Mouse (Mus musculus) testis, postnatal 14 days (tissue): Measurements from ENCODE around the gene Gli2.

Experiments used
- DNase-seq: peaks from one replicate; pipeline ENCODE4 v3.0.0; 2021; ENCODE audit warnings: low spot score

Gene Gli2

DNA sequence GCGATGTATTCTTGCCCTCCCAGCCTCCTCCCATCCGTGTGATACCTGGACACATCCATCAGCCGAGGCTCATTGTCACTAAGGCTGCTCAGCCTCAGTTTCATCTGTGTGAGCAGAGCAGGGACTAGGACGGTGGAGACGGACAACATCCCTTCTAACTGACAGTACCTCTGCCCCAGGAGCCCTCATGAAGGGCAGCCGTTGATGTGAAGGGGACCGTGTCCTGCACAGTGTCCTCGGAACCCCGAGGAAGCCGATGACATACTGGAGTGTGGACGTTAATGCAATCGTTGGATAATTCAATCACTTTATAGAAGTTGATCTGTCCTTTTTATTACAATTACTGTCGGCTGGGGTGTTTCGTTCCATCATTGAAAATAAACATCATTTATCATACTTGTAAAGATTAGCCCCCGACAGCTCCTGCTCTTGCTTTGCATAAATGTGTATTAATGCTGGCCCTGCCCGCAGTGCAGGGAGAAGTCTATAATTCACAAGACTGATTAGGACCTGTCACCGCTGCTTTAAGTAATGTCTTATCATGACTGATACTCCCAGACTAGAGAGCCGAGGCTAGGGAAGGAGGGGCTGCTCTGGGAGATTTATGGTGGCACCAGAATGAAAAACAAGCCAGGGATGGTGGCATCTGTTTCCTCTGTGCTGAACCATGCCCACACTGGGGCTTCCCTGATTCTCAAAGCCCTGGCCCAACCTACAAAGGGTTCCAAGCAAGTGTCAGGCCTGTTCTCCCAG, 257.8 kb downstream of the Gli2 start:
- no peak for DNase-seq

DNA sequence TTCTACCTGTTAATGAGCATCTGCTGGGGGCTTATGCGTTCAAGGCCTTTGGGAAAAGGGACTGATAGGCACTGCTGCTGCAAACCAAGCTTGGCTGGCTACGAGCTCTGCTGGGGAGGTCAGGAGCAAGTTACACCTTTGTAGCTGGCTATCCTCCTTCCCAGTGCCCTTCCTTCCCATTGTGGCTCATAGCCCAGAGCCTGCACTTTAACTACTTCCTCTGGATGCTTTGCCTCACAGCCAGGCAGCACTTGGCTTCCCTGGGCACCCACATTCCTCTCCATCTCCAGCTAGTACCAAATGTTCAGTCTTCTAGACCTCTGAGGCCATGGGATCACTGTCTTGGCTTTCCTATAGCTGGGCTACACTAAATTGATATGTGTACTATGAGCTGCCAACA, 263.5 kb downstream of the Gli2 start:
- no peak for DNase-seq

DNA sequence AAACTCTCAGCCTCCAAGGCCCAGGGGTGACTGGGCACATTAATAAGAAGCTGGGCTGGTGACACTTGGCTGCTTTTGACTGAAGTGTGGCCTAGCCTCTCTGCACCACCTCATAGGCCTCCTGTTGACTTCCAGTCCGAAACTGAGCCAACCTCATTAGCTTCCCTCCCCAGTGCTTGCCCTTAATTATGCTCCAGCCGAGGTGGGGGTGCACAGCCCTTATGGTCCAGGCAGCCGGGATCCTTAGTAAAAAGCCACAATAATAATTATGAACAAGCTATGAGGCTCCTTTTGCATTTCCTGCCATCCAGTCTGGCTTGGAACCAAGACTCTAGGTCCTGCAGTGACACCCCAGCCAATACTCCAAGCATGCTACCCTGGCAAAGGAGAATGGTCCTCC, 264.0 kb downstream of the Gli2 start:
- DNase-seq = no peak

DNA sequence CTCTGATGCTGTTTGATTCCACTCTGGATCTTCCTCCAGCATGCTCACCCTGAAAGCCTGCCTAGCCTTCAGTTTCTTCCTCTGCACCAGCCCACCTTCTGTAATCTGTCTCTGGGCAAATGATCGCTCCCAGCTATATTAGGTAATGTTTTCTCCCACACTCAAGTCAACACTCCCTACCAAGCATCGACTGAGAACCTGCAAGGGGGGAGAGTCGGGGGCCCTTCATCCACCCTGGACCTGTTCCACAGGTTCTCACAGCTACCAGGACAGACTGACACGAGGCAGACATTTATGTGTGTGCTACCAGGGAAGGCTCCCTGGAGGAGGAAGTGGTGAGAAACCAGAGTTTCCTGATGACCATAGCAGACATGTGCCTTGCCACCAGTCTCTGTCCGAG, 264.6 kb downstream of the Gli2 start:
- no peak for DNase-seq

DNA sequence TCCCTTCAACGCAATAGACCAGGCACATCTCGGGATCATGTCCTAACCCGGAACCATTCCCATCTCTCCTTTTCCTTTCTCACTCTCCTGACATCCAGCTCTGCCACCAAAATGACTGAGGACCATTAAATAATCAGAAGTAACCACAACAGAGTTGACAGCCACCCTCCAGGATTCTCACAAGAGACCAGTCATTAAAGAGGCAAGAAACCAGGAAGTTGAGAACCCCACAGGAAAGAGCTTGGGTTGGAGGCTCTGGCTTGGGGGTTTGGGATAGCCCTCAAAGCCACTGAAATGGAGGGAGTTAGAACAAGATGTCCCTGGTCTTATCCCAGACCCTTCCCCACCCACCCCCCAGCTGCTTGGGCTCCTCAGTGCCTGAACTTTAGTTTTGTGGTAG, 265.9 kb downstream of the Gli2 start:
- no peak for DNase-seq
